In genomic region chr12:99059491-99059890, GRCm38 (mm10) we compare ENCODE assay signal across 22 mouse cellular contexts.
"Had no signal": no experiment of that assay in that cellular context is flagged by ENCODE, and none has a peak within 500 bp of the region (broad histone marks: within the 10 kb centered on the region; RNA-seq: fewer than 3 reads in every experiment).

No protein-coding gene starts in this region.

- ATAC-seq: hindbrain, embryonic 16.5 days; inflammation-experienced regulatory T-cells, adult 6 months; intestine, embryonic 15.5 days; intestine, postnatal 0 days; liver, embryonic 12.5 days had no signal

- H3K27me3 ChIP-seq: heart, embryonic 13.5 days; heart, embryonic 15.5 days; hindbrain, embryonic 12.5 days; intestine, embryonic 15.5 days; limb, embryonic 13.5 days; limb, embryonic 15.5 days; liver, embryonic 12.5 days had no signal

- DNase-seq: gastrocnemius, postnatal 14 days; gastrocnemius, postnatal 36 days; heart, adult 11 months; heart, adult 2 months; heart, postnatal 14 days; heart, postnatal 4 days; kidney, adult 18-20 months; kidney, adult 8-10 months; kidney, postnatal 10 days; kidney, postnatal 25 days; kidney, postnatal 4 days; left cerebral cortex, postnatal 4 days had no signal
